Mouse (Mus musculus) liver, adult 2 months (tissue): Measurements from ENCODE around the gene Dph7.

Experiments
- CTCF ChIP-seq: fragments of 200-500 bp; IDR thresholded peaks from 2 replicates; pipeline ENCODE4 v1.5.1; 2011; ENCODE audit warnings: low read depth, low read length, control low read depth
- POLR2A ChIP-seq: fragments of 200-500 bp; IDR thresholded peaks from 2 replicates; pipeline ENCODE4 v1.6.1; 2011; ENCODE audit warnings: low read length, control low read depth; ENCODE audit not compliant: insufficient read depth; ENCODE audit errors: extremely low read depth

DNA sequence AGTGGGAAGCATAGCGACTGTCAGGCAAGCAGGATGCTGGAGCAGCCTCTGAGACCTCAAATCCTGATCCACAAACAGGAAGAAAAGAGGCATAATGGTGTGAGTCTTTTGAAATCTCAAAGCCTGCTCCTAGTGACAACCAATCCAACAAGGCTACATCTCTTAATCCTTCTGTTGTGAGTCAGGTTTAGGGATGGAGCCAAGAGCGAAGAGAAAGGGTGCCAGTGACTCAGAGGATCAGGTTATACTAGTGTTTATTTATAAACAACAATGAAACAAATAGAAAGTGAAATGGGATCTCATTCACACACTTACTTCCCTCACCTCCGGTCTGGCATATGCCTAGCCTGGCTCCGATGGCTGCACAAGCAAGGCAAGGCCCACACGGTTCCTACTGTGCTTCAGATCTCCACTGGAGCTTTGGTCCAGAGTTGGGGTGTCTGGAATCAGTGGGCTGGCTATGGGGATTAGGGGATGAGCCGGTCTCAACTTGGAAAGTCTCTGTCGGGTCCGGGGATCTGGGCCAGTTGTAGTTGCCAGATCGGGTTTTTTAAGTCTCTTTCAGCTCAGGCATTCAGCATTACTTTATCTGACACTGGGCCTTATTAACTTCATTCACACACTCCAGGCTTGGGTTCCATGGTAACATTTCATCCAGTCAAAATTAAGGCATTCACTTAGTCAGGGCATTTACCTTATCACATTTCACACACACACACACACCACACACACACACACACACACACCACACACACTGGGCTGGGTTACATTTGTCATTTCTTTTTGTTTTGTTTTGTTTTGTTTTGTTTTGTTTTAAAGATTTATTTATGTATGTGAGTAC lies 42.0 kb downstream of the Dph7 start:
- TF ChIP-seq CTCF (no peak), POLR2A (no peak)
